Mouse (Mus musculus) ES-Bruce4 (cell line): Measurements from ENCODE around the gene Mapre3. TPM values are rescaled to one million over a fixed set of nuclear protein-coding genes. Genes with fewer than 3 reads are reported as not detected.

ENCODE experiments used
- H3K27ac ChIP-seq: 2 replicates; pipeline ENCODE4 v1.5.1; 2012; ENCODE audit warnings: low read length, inconsistent platforms; ENCODE audit not compliant: insufficient read depth
- H3K27me3 ChIP-seq: 2 replicates; pipeline ENCODE4 v1.6.1; 2012; ENCODE audit warnings: mild to moderate bottlenecking, low read length, inconsistent platforms; ENCODE audit not compliant: control insufficient read depth, poor library complexity, insufficient read depth, severe bottlenecking
- H3K36me3 ChIP-seq: 2 replicates; pipeline ENCODE4 v1.6.1; 2012; ENCODE audit warnings: inconsistent platforms, mild to moderate bottlenecking, low read length, moderate library complexity; ENCODE audit not compliant: control insufficient read depth, poor library complexity, insufficient read depth, severe bottlenecking
- H3K4me1 ChIP-seq: one replicate; pipeline ENCODE4 v1.8.1; 2011; ENCODE audit warnings: low read length; ENCODE audit not compliant: control insufficient read depth, insufficient read depth
- H3K4me3 ChIP-seq: 2 replicates; pipeline ENCODE4 v1.5.1; 2011; ENCODE audit warnings: low read depth, mild to moderate bottlenecking, low read length
- H3K9ac ChIP-seq: 2 replicates; pipeline ENCODE4 v1.6.1; 2012; ENCODE audit warnings: low read depth, mild to moderate bottlenecking, inconsistent platforms; ENCODE audit not compliant: poor library complexity, severe bottlenecking
- H3K9me3 ChIP-seq: replicated peaks from 2 replicates; pipeline ENCODE4 v1.6.1; 2012; ENCODE audit warnings: mild to moderate bottlenecking, low read length, inconsistent platforms; ENCODE audit not compliant: control insufficient read depth, poor library complexity, insufficient read depth, severe bottlenecking
- CTCF ChIP-seq: IDR thresholded peaks from one replicate; pipeline ENCODE4 v1.8.1; 2011; ENCODE audit warnings: low read depth, low read length
- EP300 ChIP-seq: IDR thresholded peaks from 2 replicates; pipeline ENCODE4 v1.6.1; 2011; ENCODE audit warnings: low read depth, low read length; ENCODE audit not compliant: insufficient read depth
- POLR2A ChIP-seq: IDR thresholded peaks from one replicate; pipeline ENCODE4 v1.8.1; 2011; ENCODE audit warnings: low read length; ENCODE audit not compliant: insufficient read depth
- polyA plus RNA-seq: library from polyadenylated mRNA; stranded (reverse); fragments of >200 nt; gene quantifications from 2 replicates; pipeline ENCODE4 v1.2.4, GENCODE M21; 2011; ENCODE audit warnings: low read depth; ENCODE audit not compliant: missing spikeins, insufficient read depth, insufficient read length

Mapre3 gene
- polyA plus RNA-seq, 1 experiment, result 15.6 TPM

GRCm38 (mm10) chr5:30913060-30913841, 98.8 kb downstream of the Mapre3 start, which contains the start of gene Emilin1:
Emilin1 (plus strand) TSS chr5:30913402.
- Histone ChIP-seq H3K27ac (no peak within 1 kb of the TSS), H3K4me1 (no peaks in the 10 kb centered on the region), H3K4me3 (peak within 1 kb of the TSS; percentile 14), H3K9me3 (no peaks in the 10 kb centered on the region), H3K27me3 (no peaks in the 10 kb centered on the region), H3K36me3 (no peaks in the 10 kb centered on the region), H3K9ac (peak within 1 kb of the TSS; percentile 30; the same call in 1 of the 2 replicates)
- TF ChIP-seq POLR2A, result no peak
- no peak for TF ChIP-seq EP300
- TF ChIP-seq CTCF, result no peak

- Histone ChIP-seq H3K4me1 (no peaks in the 10 kb centered on the region), H3K4me3 (no peak overlapping the region; the same call in 1 of the 2 replicates), H3K9ac (peak overlapping the region; percentile 30; the same call in 1 of the 2 replicates), H3K9me3 (no peaks in the 10 kb centered on the region), H3K27ac (no peak overlapping the region), H3K27me3 (no peaks in the 10 kb centered on the region), H3K36me3 (no peaks in the 10 kb centered on the region)
- TF ChIP-seq POLR2A (no peak), EP300 (no peak), CTCF (no peak)
Observed at GRCm38 (mm10) chr5:30914101-30914635, 99.7 kb downstream of the Mapre3 start.

- H3K27me3 ChIP-seq, result no peaks in the 10 kb centered on the region
- no peak overlapping the region for H3K4me3 ChIP-seq
- no peak overlapping the region for H3K9ac ChIP-seq
- H3K36me3 ChIP-seq, result no peaks in the 10 kb centered on the region
- no peak for TF ChIP-seq CTCF
- no peak for TF ChIP-seq POLR2A
- TF ChIP-seq EP300, result no peak
- H3K4me1 ChIP-seq, result no peaks in the 10 kb centered on the region
- no peak overlapping the region for H3K27ac ChIP-seq
- no peaks in the 10 kb centered on the region for H3K9me3 ChIP-seq
Observed at GRCm38 (mm10) chr5:30914849-30915248, 100.4 kb downstream of the Mapre3 start.

DNA sequence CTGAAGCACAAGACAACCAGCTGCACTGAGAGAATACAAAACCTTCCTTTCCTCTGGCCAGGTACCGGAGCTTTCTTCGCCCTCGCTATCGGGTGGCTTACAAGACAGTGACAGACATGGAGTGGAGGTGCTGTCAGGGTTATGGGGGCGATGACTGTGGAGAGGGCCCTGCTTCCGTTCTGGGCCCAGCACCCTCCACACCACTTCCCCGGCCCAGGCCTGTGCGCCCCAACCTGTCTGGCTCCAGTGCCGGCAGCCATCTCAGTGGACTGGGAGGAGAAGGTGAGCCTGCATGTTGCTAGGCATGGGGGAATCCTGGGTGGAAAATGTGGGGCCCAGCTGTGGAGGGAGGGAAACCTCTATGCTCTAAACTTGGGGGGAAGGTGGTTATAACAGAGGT, 101.0 kb downstream of the Mapre3 start:
- Histone ChIP-seq H3K9ac (no peak overlapping the region), H3K9me3 (no peaks in the 10 kb centered on the region), H3K4me1 (peaks cover 3% of the 10 kb centered on the region), H3K27ac (no peak overlapping the region), H3K4me3 (no peak overlapping the region), H3K36me3 (no peaks in the 10 kb centered on the region), H3K27me3 (no peaks in the 10 kb centered on the region)
- no peak for TF ChIP-seq EP300

Other genes with a start within 250 kb of the Mapre3 start
- not detected in 2 replicates for gene Kcnk3, start 226.5 kb upstream of the Mapre3 start, polyA plus RNA-seq
- 14.3 and 17.6 TPM in 2 replicates for gene Slc35f6, start 166.7 kb upstream of the Mapre3 start, polyA plus RNA-seq
- gene Cenpa, start 147.9 kb upstream of the Mapre3 start, polyA plus RNA-seq, result 257 and 258 TPM in 2 replicates
- 33.4 and 35.2 TPM in 2 replicates for gene Dpysl5, start 103.1 kb upstream of the Mapre3 start, polyA plus RNA-seq
- 50.4 and 56.3 TPM in 2 replicates for gene Tmem214, start 53.4 kb downstream of the Mapre3 start, polyA plus RNA-seq
- 22.0 and 22.3 TPM in 2 replicates for gene Agbl5, start 74.1 kb downstream of the Mapre3 start, polyA plus RNA-seq
- gene Ost4, start 93.1 kb downstream of the Mapre3 start, polyA plus RNA-seq, result 193 and 216 TPM in 2 replicates
- 2.5 and 3.2 TPM in 2 replicates for gene Emilin1, start 98.8 kb downstream of the Mapre3 start, polyA plus RNA-seq
- 12.9 and 14.0 TPM in 2 replicates for gene Khk, start 106.8 kb downstream of the Mapre3 start, polyA plus RNA-seq
- 26.1 and 26.3 TPM in 2 replicates for gene Cgref1, start 130.9 kb downstream of the Mapre3 start, polyA plus RNA-seq
- gene Preb, start 145.7 kb downstream of the Mapre3 start, polyA plus RNA-seq, result 71.0 and 84.4 TPM in 2 replicates
- not detected in 2 replicates for gene Tcf23, start 154.0 kb downstream of the Mapre3 start, polyA plus RNA-seq
- gene Atraid, start 233.7 kb downstream of the Mapre3 start, polyA plus RNA-seq, result 28.6 and 31.8 TPM in 2 replicates
- 9.8 and 12.8 TPM in 2 replicates for gene Slc5a6, start 234.3 kb downstream of the Mapre3 start, polyA plus RNA-seq
- gene Cad, start 240.1 kb downstream of the Mapre3 start, polyA plus RNA-seq, result 147 and 148 TPM in 2 replicates